Mouse (Mus musculus) bone marrow, adult 2 months (tissue): ENCODE measurements around the gene Hebp1.

Experiments
- CTCF ChIP-seq: fragments of 200-500 bp; IDR thresholded peaks from 2 replicates; pipeline ENCODE4 v1.5.1; 2011; ENCODE audit warnings: low read length, control low read depth; ENCODE audit not compliant: control insufficient read depth, insufficient read depth
- POLR2A ChIP-seq: fragments of 200-500 bp; IDR thresholded peaks from 2 replicates; pipeline ENCODE4 v1.6.1; 2011; ENCODE audit warnings: low read depth, mild to moderate bottlenecking, control low read depth, low read length, borderline replicate concordance; ENCODE audit not compliant: control insufficient read depth

DNA sequence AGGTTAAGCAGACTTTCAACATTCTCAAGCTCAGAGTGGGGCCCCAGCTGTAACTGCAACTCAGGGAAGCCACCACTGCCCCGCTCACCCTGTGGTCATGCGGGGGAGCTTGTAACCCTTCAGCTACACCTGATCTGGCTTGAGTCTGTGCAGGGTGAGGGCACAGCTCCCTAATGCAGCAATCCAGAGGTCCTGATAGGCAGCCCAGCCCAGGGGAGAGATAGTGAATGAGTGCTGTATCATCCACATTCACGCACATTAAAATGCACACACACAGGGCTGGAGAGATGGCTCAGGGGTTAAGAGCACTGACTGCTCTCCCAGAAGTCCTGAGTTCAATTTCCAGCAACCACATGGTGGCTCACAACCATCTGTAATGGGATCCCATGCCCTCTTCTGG is 19.2 kb downstream of the Hebp1 start:
- TF ChIP-seq CTCF (no peak), POLR2A (no peak)
